In the genomic region with DNA sequence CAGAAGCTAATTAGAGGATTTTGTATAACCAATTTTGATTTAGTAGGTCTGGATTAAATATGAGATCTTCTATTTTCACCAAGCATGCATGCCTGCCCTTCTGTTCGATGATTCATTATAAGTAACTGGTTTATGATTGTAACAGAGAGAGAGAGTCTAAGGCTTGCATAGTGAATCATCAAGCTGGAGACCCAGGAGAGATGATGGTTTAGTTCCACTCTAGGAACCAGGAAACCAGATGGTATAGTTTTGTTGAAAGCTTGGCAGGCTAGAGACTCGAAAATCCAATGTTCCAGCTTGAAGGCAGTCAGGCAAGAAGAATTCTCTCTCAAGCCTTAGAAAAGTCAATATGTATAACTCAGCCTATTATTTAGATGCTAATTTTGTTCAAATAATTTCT, we compare ENCODE assay signal across 25 mouse cellular contexts.
A peak's percentile ranks its signal among the peaks of the same experiment; 100 is the strongest.
DNase-seq lines count a peak whose midpoint lies in the region; ATAC-seq lines count a peak whose summit lies in the region.
"Had no signal": no experiment of that assay in that cellular context is flagged by ENCODE, and none has a peak within 500 bp of the region (broad histone marks: within the 10 kb centered on the region; RNA-seq: fewer than 3 reads in every experiment).

No protein-coding gene starts in this region.

- H3K36me3 ChIP-seq in kidney, embryonic 15.5 days = no peaks in the 10 kb centered on the region
- H3K36me3 ChIP-seq: embryonic facial prominence, embryonic 12.5 days; heart, embryonic 12.5 days; hindbrain, embryonic 13.5 days; midbrain, embryonic 13.5 days had no signal

- H3K9ac ChIP-seq in kidney, embryonic 15.5 days = no peak overlapping the region
- H3K9ac ChIP-seq: embryonic facial prominence, embryonic 12.5 days; heart, embryonic 12.5 days; hindbrain, embryonic 13.5 days; midbrain, embryonic 13.5 days had no signal

- H3K4me3 ChIP-seq in kidney, embryonic 15.5 days (replicated peaks) = no peak overlapping the region
- H3K4me3 ChIP-seq: embryonic facial prominence, embryonic 12.5 days; gastrocnemius, adult 2 months; heart, embryonic 12.5 days; hindbrain, embryonic 13.5 days; midbrain, embryonic 13.5 days; myocyte had no signal

- ATAC-seq in kidney, embryonic 15.5 days (replicated peaks; ENCODE audit: low FRiP score) = no peak
- ATAC-seq: CD4-positive, CD25-positive, alpha-beta regulatory T cell, adult 4 months; forebrain, embryonic 16.5 days; intestine, embryonic 16.5 days; lung, postnatal 0 days; midbrain, embryonic 13.5 days had no signal

- no peaks in the 10 kb centered on the region for H3K27me3 ChIP-seq in kidney, embryonic 15.5 days
- H3K27me3 ChIP-seq: embryonic facial prominence, embryonic 12.5 days; heart, embryonic 12.5 days; hindbrain, embryonic 13.5 days; midbrain, embryonic 13.5 days had no signal

- H3K9me3 ChIP-seq in kidney, embryonic 15.5 days (replicated peaks) = no peaks in the 10 kb centered on the region
- H3K9me3 ChIP-seq: embryonic facial prominence, embryonic 12.5 days; heart, embryonic 12.5 days; hindbrain, embryonic 13.5 days; midbrain, embryonic 13.5 days had no signal

- no peak overlapping the region for H3K27ac ChIP-seq in kidney, embryonic 15.5 days
- H3K27ac ChIP-seq: embryonic facial prominence, embryonic 12.5 days; gastrocnemius, adult 2 months; hindbrain, embryonic 13.5 days; kidney, postnatal 0 days; midbrain, embryonic 13.5 days had no signal

- peak; percentile 29 to 39 for DNase-seq in cerebellum, postnatal 10 days
- no peak for DNase-seq in cerebellum, adult 18-20 months
- peak; percentile 41 for DNase-seq in layer of hippocampus, adult 11-12 months (ENCODE audit: low spot score)
- no peak for DNase-seq in layer of hippocampus, postnatal 10 days (ENCODE audit: low spot score in 2 of 2)
- DNase-seq in NIH3T3 (ENCODE audit: low read depth) = peak; percentile 66
- peak; percentile 48 for DNase-seq in layer of hippocampus, adult 9-10 months (ENCODE audit: low spot score)
- no peak for DNase-seq in testis, postnatal 10 days (ENCODE audit: low spot score)
- DNase-seq: adrenal gland, postnatal 36 days; cerebellum, adult 9-10 months; gastrocnemius, adult 2 months; heart, postnatal 14 days; liver; right cerebral cortex, postnatal 14 days; thymus, adult 2 months had no signal

- H3K4me2 ChIP-seq in kidney, embryonic 15.5 days = no peak overlapping the region
- H3K4me2 ChIP-seq: embryonic facial prominence, embryonic 12.5 days; heart, embryonic 12.5 days; hindbrain, embryonic 13.5 days; midbrain, embryonic 13.5 days had no signal

- WGBS in kidney, embryonic 15.5 days = 77% methylated on average over 2 of the region's 2 CpGs

- H3K4me1 ChIP-seq in kidney, embryonic 15.5 days = no peaks in the 10 kb centered on the region
- H3K4me1 ChIP-seq: embryonic facial prominence, embryonic 12.5 days; hindbrain, embryonic 13.5 days; midbrain, embryonic 13.5 days had no signal

Comparison
In these comparisons a context has a peak if more than half of its experiments do, and no peak if none do; other contexts are left out.
1. DNase-seq: peak in cerebellum, postnatal 10 days (2 of 2), layer of hippocampus, adult 11-12 months (single experiment), NIH3T3 (single experiment) and layer of hippocampus, adult 9-10 months (single experiment); none in cerebellum, adult 18-20 months (0 of 2), layer of hippocampus, postnatal 10 days (0 of 2) and testis, postnatal 10 days (single experiment).